Mouse (Mus musculus): Measurements from ENCODE around the gene Ankrd11.

GRCm38 (mm10) chr8:122875186-122875585 lies 166.9 kb downstream of the Ankrd11 start:
- TF ChIP-seq CTCF (IDR thresholded peaks at IDR 0.05; ENCODE audit: low read depth), result no peak
- TF ChIP-seq EP300 (IDR thresholded peaks at IDR 0.05; ENCODE audit: low read depth), result no peak

Measured in heart, postnatal 0 days (tissue).